Mouse (Mus musculus) hindbrain, embryonic 14.5 days (tissue): ENCODE results near the gene Dop1a. TPM values are rescaled to one million over a fixed set of nuclear protein-coding genes. Genes with fewer than 3 reads are reported as not detected.

Source experiments
- ATAC-seq: fragments of 200-750 bp; cut with Nextera tagmentation; 2 replicates; pipeline ENCODE4 v1.8.0; 2017; ENCODE audit warnings: moderate number of reproducible peaks, mild to moderate bottlenecking, moderate TSS enrichment, moderate library complexity; ENCODE audit not compliant: low FRiP score
- DNase-seq: peaks from one replicate; pipeline ENCODE4 v3.0.0-alpha.2; 2015; ENCODE audit warnings: low spot score
- H3K27ac ChIP-seq: fragments of 300-500 bp; sonication (generic); 2 replicates; pipeline ENCODE4 v1.5.1; 2014; ENCODE audit warnings: mild to moderate bottlenecking, moderate library complexity
- H3K27me3 ChIP-seq: fragments of 300-500 bp; sonication (generic); 2 replicates; pipeline ENCODE4 v1.6.1; 2014; ENCODE audit warnings: mild to moderate bottlenecking, low read length, mixed read lengths; ENCODE audit not compliant: control insufficient read depth, insufficient read depth
- H3K36me3 ChIP-seq: fragments of 300-500 bp; sonication (generic); replicated peaks from 2 replicates; pipeline ENCODE4 v1.6.1; 2014; ENCODE audit not compliant: control insufficient read depth, insufficient read depth
- H3K4me1 ChIP-seq: fragments of 300-500 bp; sonication (generic); replicated peaks from 2 replicates; pipeline ENCODE4 v1.6.1; 2014; ENCODE audit warnings: antibody characterized with exemption, low read length, mixed read lengths; ENCODE audit not compliant: control insufficient read depth, insufficient read depth
- H3K4me2 ChIP-seq: fragments of 300-500 bp; sonication (generic); replicated peaks from 2 replicates; pipeline ENCODE4 v1.6.1; 2014; ENCODE audit warnings: mild to moderate bottlenecking, moderate library complexity
- H3K4me3 ChIP-seq: fragments of 300-500 bp; sonication (generic); replicated peaks from 2 replicates; pipeline ENCODE4 v1.5.1; 2014; ENCODE audit warnings: mild to moderate bottlenecking, low read length
- H3K9ac ChIP-seq: fragments of 300-500 bp; sonication (generic); 2 replicates; pipeline ENCODE4 v1.6.1; 2014
- H3K9me3 ChIP-seq: fragments of 300-500 bp; sonication (generic); 2 replicates; pipeline ENCODE4 v1.6.1; 2016; ENCODE audit warnings: low read length; ENCODE audit not compliant: control insufficient read depth
- WGBS: fragments of 180-500 bp; shearing (Covaris S2); extraction: QIAGEN DNeasy Blood & Tissue Kit; methylation state at CpG from one replicate; pipeline ENCODE4 v1.1.7; 2014; 5-methylcytosine and 5-hydroxymethylcytosine counted together
- polyA plus RNA-seq: library from polyadenylated mRNA; unstranded; fragments of >200 nt; fragmentation: Nextera tagmentation; extraction: Ambion mirVana; gene quantifications from 2 replicates; pipeline ENCODE4 v1.2.1, GENCODE M21; 2014

Gene Dop1a
- polyA plus RNA-seq, 1 experiment from 2014 or later: 45.9 TPM

- peak overlapping the region; percentile 68 for H3K9ac ChIP-seq
- no peaks in the 10 kb centered on the region for H3K27me3 ChIP-seq
- peaks cover 9% of the 10 kb centered on the region for H3K4me1 ChIP-seq
- H3K27ac ChIP-seq: no peak overlapping the region
- H3K4me2 ChIP-seq: peak overlapping the region; percentile 99
- peak overlapping the region; percentile 78 for H3K4me3 ChIP-seq
- DNase-seq: no peak
- peaks cover 40% of the 10 kb centered on the region for H3K36me3 ChIP-seq
- H3K9me3 ChIP-seq: no peaks in the 10 kb centered on the region
- 80% methylated on average over 10 of the region's 10 CpGs for WGBS
- ATAC-seq: no peak
These were observed 103.4 kb downstream of the Dop1a start for GRCm38 (mm10) chr9:86570261-86570890.

DNA sequence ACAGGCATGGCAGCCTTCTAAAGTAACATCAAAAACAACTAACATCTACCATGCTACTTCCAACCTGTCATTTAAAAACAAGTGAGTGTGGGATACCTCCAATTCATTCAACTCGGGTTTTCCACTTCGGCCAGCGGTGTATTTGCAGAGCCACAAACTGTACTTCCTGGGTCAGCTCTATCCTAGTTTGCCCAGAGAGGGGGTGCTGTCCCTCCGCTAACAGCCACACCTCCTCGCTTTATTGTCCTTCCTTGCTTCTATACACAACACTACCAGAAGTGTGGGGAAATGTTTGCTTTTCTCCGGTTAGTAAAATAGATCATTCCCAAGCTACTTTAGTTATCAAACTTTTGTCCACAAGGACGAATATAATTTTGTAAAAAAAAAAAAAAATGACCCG, 104.0 kb downstream of the Dop1a start:
- WGBS: 22% methylated on average over 8 of the region's 8 CpGs
- H3K27ac ChIP-seq: no peak overlapping the region
- peaks cover 9% of the 10 kb centered on the region for H3K4me1 ChIP-seq
- ATAC-seq (no peak), DNase-seq (no peak)
- H3K4me2 ChIP-seq: peak overlapping the region; percentile 99
- H3K36me3 ChIP-seq: peaks cover 35% of the 10 kb centered on the region
- no peaks in the 10 kb centered on the region for H3K9me3 ChIP-seq
- peak overlapping the region; percentile 78 for H3K4me3 ChIP-seq
- H3K27me3 ChIP-seq: no peaks in the 10 kb centered on the region
- H3K9ac ChIP-seq: peak overlapping the region; percentile 68

GRCm38 (mm10) chr9:86571540-86572135, 104.7 kb downstream of the Dop1a start, which contains the start of the genes Pgm3 and Rwdd2a:
Gene Pgm3, minus strand, starts transcription at chr9:86571842.
Gene Rwdd2a, plus strand, starts transcription at chr9:86571991.
- Histone ChIP-seq H3K9me3 (no peaks in the 10 kb centered on the region), H3K36me3 (peaks cover 28% of the 10 kb centered on the region), H3K4me1 (peaks cover 9% of the 10 kb centered on the region), H3K4me2 (peak within 1 kb of the TSS; percentile 99), H3K4me3 (peak within 1 kb of the TSS; percentile 78), H3K27me3 (no peaks in the 10 kb centered on the region), H3K27ac (peak within 1 kb of the TSS; percentile 55), H3K9ac (peak within 1 kb of the TSS; percentile 68)
- DNase-seq (peak; percentile 92), ATAC-seq (peak; percentile 98)
- WGBS: under 1% methylated on average over 56 of the region's 59 CpGs

- Histone ChIP-seq H3K4me2 (peak overlapping the region; percentile 99), H3K36me3 (peaks cover 22% of the 10 kb centered on the region), H3K9ac (peak overlapping the region; percentile 68), H3K4me1 (peaks cover 9% of the 10 kb centered on the region), H3K27me3 (no peaks in the 10 kb centered on the region), H3K9me3 (no peaks in the 10 kb centered on the region), H3K27ac (no peak overlapping the region), H3K4me3 (peak overlapping the region; percentile 78)
- ATAC-seq: no peak; the same call in 1 of the 2 replicates
- DNase-seq: no peak
- WGBS: 1% methylated on average over 25 of the region's 25 CpGs
These were observed 105.2 kb downstream of the Dop1a start for GRCm38 (mm10) chr9:86572196-86572595.

DNA sequence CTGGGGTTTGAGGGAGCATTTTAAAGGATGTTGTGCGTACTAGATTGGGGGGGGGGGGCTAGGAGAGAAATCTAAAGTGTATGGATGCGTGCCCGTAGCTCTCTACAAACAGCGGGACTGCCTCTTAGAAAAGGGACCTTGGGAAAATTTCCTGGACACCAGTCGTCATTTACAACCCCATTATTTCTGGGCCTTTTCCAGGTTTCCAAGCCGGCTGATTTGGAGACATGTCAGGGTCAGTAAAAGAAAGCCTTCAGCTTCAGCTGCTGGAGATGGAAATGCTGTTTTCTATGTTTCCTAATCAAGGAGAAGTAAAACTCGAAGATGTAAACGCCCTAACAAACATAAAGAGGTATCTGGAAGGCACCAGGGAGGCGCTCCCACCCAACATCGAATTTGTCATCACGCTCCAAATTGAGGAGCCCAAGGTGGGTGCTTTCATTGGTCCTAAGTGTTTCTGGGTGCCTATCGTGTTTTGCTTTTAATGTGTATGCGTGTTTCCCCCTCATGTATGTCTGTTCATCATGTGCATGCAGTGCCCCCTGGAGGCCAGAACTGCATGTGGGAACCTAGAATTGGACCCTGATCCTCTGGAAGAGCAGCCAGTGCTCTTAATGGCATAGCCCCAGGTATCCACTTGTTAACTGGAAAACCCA, 105.8 kb downstream of the Dop1a start:
- H3K9me3 ChIP-seq: no peaks in the 10 kb centered on the region
- WGBS: 9% methylated on average over 13 of the region's 13 CpGs
- ATAC-seq (no peak), DNase-seq (peak; percentile 75)
- peak overlapping the region; percentile 99 for H3K4me2 ChIP-seq
- H3K4me3 ChIP-seq: peak overlapping the region; percentile 78
- H3K27me3 ChIP-seq: no peaks in the 10 kb centered on the region
- no peak overlapping the region for H3K27ac ChIP-seq
- peak overlapping the region; percentile 68; the same call in 1 of the 2 replicates for H3K9ac ChIP-seq
- H3K4me1 ChIP-seq: peaks cover 9% of the 10 kb centered on the region
- H3K36me3 ChIP-seq: peaks cover 17% of the 10 kb centered on the region

DNA sequence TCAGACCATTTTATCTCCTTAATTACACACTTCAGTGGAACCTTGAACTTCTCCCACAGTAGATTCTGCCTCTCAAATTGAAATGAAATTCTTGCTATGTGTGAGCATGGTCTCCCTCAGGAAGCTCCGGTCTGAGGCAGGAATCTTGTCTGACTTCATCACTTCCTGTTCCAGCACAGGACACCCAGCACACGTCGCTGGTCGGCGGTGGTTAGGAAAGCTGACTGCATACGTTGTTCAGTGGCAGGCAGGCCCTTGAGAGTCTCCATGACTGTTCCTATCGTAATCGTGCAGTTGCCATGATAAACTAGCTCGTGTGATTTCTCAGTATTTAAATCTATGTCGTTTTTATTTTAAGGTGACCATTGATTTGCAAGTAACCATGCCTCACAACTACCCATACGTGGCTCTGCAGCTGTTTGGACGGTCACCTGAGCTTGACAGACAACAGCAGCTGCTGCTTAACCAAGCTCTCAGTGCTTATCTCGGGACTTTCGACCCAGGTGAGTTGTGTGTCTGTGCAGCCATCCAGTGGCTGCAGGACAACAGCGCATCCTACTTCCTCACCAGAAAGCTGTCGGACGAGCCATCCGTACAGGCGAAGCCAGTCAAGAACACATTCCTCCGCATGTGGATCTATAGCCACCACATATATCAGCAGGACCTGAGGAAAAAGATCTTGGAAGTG, 106.8 kb downstream of the Dop1a start:
- H3K4me1 ChIP-seq: peaks cover 9% of the 10 kb centered on the region
- H3K4me2 ChIP-seq: no peak overlapping the region
- no peak overlapping the region for H3K4me3 ChIP-seq
- 89% methylated on average over 20 of the region's 20 CpGs for WGBS
- no peak for DNase-seq
- H3K9ac ChIP-seq: no peak overlapping the region
- no peaks in the 10 kb centered on the region for H3K9me3 ChIP-seq
- no peaks in the 10 kb centered on the region for H3K27me3 ChIP-seq
- no peak for ATAC-seq
- H3K36me3 ChIP-seq: peaks cover 9% of the 10 kb centered on the region; the same call in 1 of the 2 replicates
- H3K27ac ChIP-seq: no peak overlapping the region

DNA sequence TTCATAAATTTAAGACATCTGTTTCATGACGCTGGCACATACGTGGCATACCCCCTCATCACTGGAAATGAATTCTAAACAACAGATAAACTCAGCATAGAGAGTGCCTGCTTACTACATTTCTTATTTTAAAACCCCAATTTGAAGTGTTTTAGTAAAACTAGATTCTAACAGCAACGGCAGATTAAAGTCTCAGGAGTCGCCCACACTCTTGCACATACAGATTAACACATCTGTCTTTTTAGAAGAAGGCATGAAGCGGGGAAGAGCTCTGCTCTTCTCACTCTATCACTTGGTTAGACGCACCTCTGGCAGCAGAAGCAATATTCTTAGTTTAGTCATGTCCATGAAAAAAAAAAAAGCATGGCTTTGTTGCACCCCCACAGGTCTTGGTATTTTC, 108.2 kb downstream of the Dop1a start:
- Histone ChIP-seq H3K9ac (no peak overlapping the region), H3K4me1 (peaks cover 9% of the 10 kb centered on the region), H3K9me3 (no peaks in the 10 kb centered on the region), H3K36me3 (no peaks in the 10 kb centered on the region), H3K27ac (no peak overlapping the region), H3K4me2 (no peak overlapping the region), H3K27me3 (no peaks in the 10 kb centered on the region), H3K4me3 (no peak overlapping the region)
- DNase-seq (no peak), ATAC-seq (no peak)
- WGBS: 93% methylated on average over 6 of the region's 6 CpGs

DNA sequence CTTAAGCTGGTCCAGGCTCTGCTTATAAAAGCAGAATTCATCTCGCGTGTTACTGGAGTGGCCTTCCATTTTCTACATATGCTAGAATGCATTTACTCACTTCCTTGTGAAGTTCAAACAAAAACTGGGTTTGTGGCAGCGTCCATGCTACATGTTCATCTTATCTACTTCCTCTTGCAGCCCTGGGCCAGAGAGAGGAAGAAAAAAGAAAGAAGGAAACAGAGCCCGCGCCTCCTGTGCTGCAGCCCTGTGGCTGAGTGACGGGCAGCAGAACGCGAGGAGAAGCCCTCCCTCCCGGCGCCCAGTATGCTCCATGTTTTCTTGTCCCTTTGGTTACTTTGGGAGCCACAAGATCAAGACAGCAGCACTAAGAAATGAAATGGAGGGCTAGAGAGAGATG, 112.7 kb downstream of the Dop1a start:
- no peak for DNase-seq
- H3K4me2 ChIP-seq: no peak overlapping the region
- ATAC-seq: no peak
- H3K27me3 ChIP-seq: no peaks in the 10 kb centered on the region
- no peak overlapping the region for H3K27ac ChIP-seq
- peaks cover 4% of the 10 kb centered on the region; the same call in 1 of the 2 replicates for H3K36me3 ChIP-seq
- H3K4me1 ChIP-seq: no peaks in the 10 kb centered on the region
- H3K9me3 ChIP-seq: no peaks in the 10 kb centered on the region
- 85% methylated on average over 10 of the region's 10 CpGs for WGBS
- no peak overlapping the region for H3K4me3 ChIP-seq
- no peak overlapping the region for H3K9ac ChIP-seq

- peak; percentile 60; the same call in 1 of the 2 replicates for ATAC-seq
- H3K9me3 ChIP-seq: no peaks in the 10 kb centered on the region
- WGBS: 54% methylated on average over 3 of the region's 3 CpGs
These were observed 116.8 kb downstream of the Dop1a start for GRCm38 (mm10) chr9:86583740-86584139.

More at GRCm38 (mm10) chr9:86583740-86584139, 116.8 kb downstream of the Dop1a start:
- H3K27me3 ChIP-seq: no peaks in the 10 kb centered on the region
- H3K4me3 ChIP-seq: no peak overlapping the region
- no peak overlapping the region for H3K9ac ChIP-seq
- DNase-seq: peak; percentile 78
- no peaks in the 10 kb centered on the region for H3K4me1 ChIP-seq
- no peak overlapping the region for H3K27ac ChIP-seq
- peaks cover 6% of the 10 kb centered on the region; the same call in 1 of the 2 replicates for H3K36me3 ChIP-seq
- no peak overlapping the region for H3K4me2 ChIP-seq
